Mouse (Mus musculus) limb, embryonic 14.5 days (tissue): Measurements from ENCODE around the gene Ddx47. TPM values are rescaled to one million over a fixed set of nuclear protein-coding genes. Genes with fewer than 3 reads are reported as not detected.
A peak's percentile ranks its signal among the peaks of the same experiment; 100 is the strongest.

Experiments used
- ATAC-seq: fragments of 200-750 bp; cut with Nextera tagmentation; 2 replicates; pipeline ENCODE4 v1.8.0; 2017; ENCODE audit warnings: low read depth, moderate number of reproducible peaks, moderate TSS enrichment; ENCODE audit not compliant: low FRiP score
- DNase-seq: peaks from one replicate; pipeline ENCODE4 v3.0.0-alpha.2; 2015; ENCODE audit warnings: low spot score
- H3K27ac ChIP-seq: fragments of 300-500 bp; sonication (generic); replicated peaks from 2 replicates; pipeline ENCODE4 v1.5.1; 2014; ENCODE audit warnings: low read depth, mild to moderate bottlenecking, low read length, moderate library complexity, mixed read lengths
- H3K27me3 ChIP-seq: fragments of 300-500 bp; sonication (generic); 2 replicates; pipeline ENCODE4 v1.6.1; 2014; ENCODE audit warnings: low read length, mixed read lengths; ENCODE audit not compliant: control insufficient read depth, insufficient read depth
- H3K36me3 ChIP-seq: fragments of 300-500 bp; sonication (generic); 2 replicates; pipeline ENCODE4 v1.6.1; 2014; ENCODE audit warnings: mild to moderate bottlenecking, low read length, moderate library complexity, mixed read lengths; ENCODE audit not compliant: control insufficient read depth, insufficient read depth
- H3K4me1 ChIP-seq: fragments of 300-500 bp; sonication (generic); 2 replicates; pipeline ENCODE4 v1.6.1; 2014; ENCODE audit warnings: antibody characterized with exemption, low read length, mixed read lengths; ENCODE audit not compliant: control insufficient read depth, insufficient read depth
- H3K4me2 ChIP-seq: fragments of 300-500 bp; sonication (generic); replicated peaks from 2 replicates; pipeline ENCODE4 v1.6.1; 2014; ENCODE audit warnings: low read depth, mild to moderate bottlenecking, low read length, moderate library complexity; ENCODE audit not compliant: severe bottlenecking
- H3K4me3 ChIP-seq: fragments of 300-500 bp; sonication (generic); replicated peaks from 2 replicates; pipeline ENCODE4 v1.5.1; 2014; ENCODE audit warnings: low read length
- H3K9ac ChIP-seq: fragments of 300-500 bp; sonication (generic); 2 replicates; pipeline ENCODE4 v1.6.1; 2014; ENCODE audit warnings: mild to moderate bottlenecking, low read depth, low read length, moderate library complexity; ENCODE audit not compliant: severe bottlenecking
- H3K9me3 ChIP-seq: fragments of 300-500 bp; sonication (generic); 2 replicates; pipeline ENCODE4 v1.6.1; 2016; ENCODE audit warnings: low read length; ENCODE audit not compliant: control insufficient read depth
- POLR2A ChIP-seq: fragments of 200-500 bp; IDR thresholded peaks from 2 replicates; pipeline ENCODE4 v1.8.0; 2012; ENCODE audit warnings: inconsistent platforms, mild to moderate bottlenecking, moderate library complexity, borderline replicate concordance; ENCODE audit not compliant: insufficient read depth, insufficient read length; ENCODE audit errors: extremely low read depth
- WGBS: fragments of 180-500 bp; shearing (Covaris S2); extraction: QIAGEN DNeasy Blood & Tissue Kit; methylation state at CpG from one replicate; pipeline ENCODE4 v1.1.7; 2014; 5-methylcytosine and 5-hydroxymethylcytosine counted together
- polyA plus RNA-seq, 2 experiments: library from polyadenylated mRNA; depleted of rRNA in 1 of 2; stranded (reverse) in 1 of 2; unstranded in 1 of 2; fragments of >200 nt; fragmentation: Nextera tagmentation in 1 of 2; extraction: Ambion mirVana in 1 of 2; gene quantifications; 2 replicates each; pipeline versions ENCODE4 v1.2.1 to v1.2.3; 2012 to 2014

The Ddx47 gene
- polyA plus RNA-seq, 2 experiments, result 97.6 to 104 TPM

- WGBS, result 72% methylated on average over 3 of the region's 3 CpGs
- Histone ChIP-seq H3K36me3 (no peaks in the 10 kb centered on the region), H3K4me3 (no peak overlapping the region), H3K27me3 (no peaks in the 10 kb centered on the region), H3K9ac (no peak overlapping the region), H3K9me3 (no peaks in the 10 kb centered on the region), H3K4me2 (no peak overlapping the region), H3K4me1 (no peaks in the 10 kb centered on the region), H3K27ac (no peak overlapping the region)
- ATAC-seq, result no peak
- no peak for TF ChIP-seq POLR2A
- no peak for DNase-seq
These were observed 42.4 kb downstream of the Ddx47 start for GRCm38 (mm10) chr6:135053789-135054188.

DNA sequence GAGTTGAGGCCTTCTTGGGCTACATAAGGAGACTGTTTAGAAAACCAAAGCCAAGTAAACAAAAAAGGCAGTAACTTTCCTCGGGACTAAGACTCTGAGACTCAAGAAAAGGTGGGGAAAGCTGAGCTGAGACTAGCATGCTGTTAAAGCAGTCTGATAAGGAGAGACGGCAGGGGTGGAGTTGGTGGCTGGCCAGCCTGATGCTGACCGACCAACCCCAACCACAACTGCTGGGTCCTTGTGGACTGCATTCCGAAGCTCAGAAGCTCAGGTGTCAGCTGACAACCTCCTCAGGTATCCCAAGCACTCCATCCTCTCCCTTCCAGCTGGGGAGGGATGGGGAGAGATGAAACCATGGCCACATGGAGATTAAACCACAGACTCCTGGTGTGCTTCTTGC is 44.5 kb downstream of the Ddx47 start:
- no peak overlapping the region for H3K4me2 ChIP-seq
- no peak overlapping the region for H3K9ac ChIP-seq
- H3K27me3 ChIP-seq, result no peaks in the 10 kb centered on the region
- no peaks in the 10 kb centered on the region for H3K36me3 ChIP-seq
- WGBS, result 35% methylated on average over 4 of the region's 4 CpGs
- H3K4me1 ChIP-seq, result no peaks in the 10 kb centered on the region
- H3K9me3 ChIP-seq, result no peaks in the 10 kb centered on the region
- no peak for ATAC-seq
- DNase-seq, result no peak
- no peak overlapping the region for H3K27ac ChIP-seq
- no peak overlapping the region for H3K4me3 ChIP-seq
- TF ChIP-seq POLR2A, result no peak

GRCm38 (mm10) chr6:135060728-135061127 is 49.3 kb downstream of the Ddx47 start:
- Histone ChIP-seq H3K9me3 (no peaks in the 10 kb centered on the region), H3K4me3 (no peak overlapping the region), H3K4me1 (no peaks in the 10 kb centered on the region), H3K27ac (no peak overlapping the region), H3K9ac (no peak overlapping the region), H3K27me3 (no peaks in the 10 kb centered on the region), H3K36me3 (no peaks in the 10 kb centered on the region), H3K4me2 (no peak overlapping the region)
- TF ChIP-seq POLR2A, result no peak
- 84% methylated on average over 4 of the region's 4 CpGs for WGBS
- DNase-seq (no peak), ATAC-seq (no peak)

DNA sequence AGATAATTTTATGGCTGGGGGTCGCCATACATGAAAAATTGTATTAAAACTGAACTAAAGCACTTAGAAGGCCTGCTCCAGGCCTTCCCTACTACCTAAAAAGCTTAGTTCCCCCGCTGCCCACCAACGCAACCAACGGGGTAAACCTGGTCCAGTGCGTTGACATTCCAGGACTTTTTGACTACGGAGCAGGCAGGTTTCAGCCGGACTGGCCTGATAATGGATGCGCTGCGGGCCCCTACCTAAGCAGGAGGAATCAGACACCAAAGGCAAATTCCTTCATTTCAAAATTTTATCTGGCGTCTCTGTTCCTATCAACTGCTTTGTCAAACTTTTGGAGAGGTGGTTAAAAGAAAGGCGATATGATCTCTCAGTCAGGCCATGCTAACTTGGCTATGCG is 53.2 kb downstream of the Ddx47 start:
- Histone ChIP-seq H3K9ac (no peak overlapping the region; the same call in 1 of the 2 replicates), H3K36me3 (no peaks in the 10 kb centered on the region), H3K4me3 (0 out of 2 replicates have a peak overlapping the region, but pooled peaks have one; percentile 44), H3K4me2 (peak overlapping the region; percentile 77; the same call in 1 of the 2 replicates), H3K4me1 (no peaks in the 10 kb centered on the region), H3K27me3 (peaks cover 3% of the 10 kb centered on the region; the same call in 1 of the 2 replicates), H3K9me3 (no peaks in the 10 kb centered on the region), H3K27ac (no peak overlapping the region)
- 69% methylated on average over 12 of the region's 12 CpGs for WGBS
- DNase-seq, result no peak
- TF ChIP-seq POLR2A, result no peak
- ATAC-seq, result no peak

DNA sequence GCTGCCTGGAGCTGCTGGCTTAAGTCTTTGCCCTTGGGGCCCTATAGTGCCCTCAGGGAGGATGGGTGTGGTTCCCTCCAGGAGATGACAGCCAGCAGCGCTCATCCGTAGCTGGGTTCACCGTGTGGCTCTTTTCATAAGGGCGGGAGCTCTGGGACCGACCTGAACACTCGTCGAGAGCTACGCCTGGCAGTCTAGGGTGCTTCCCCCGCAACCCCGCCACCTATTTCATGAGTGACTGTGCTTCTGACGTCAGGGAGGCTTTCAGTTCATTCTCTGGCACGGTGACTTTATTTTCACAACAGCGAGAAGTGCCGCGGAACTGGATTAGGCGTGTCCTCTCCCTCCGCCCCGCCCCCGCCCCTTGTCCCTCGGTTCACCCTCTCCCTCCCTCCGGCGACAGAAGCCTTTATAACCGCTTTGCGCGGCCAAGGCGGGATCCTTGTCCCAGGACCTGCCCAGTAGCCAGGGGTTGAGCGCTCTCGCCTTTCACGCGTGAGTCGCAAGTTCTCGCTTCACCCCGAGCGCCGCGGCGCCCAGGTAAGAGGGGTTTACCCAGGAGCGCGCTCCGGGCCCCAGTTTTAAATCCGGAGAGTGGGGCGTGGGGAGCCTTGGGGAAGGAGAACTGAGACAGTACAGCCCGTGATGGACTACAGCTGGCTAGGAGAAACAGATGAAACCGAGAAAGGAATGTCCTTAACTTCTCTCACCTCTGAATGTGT is 54.0 kb downstream of the Ddx47 start, which contains the start of gene Gprc5a:
Gene Gprc5a (plus strand): TSS at position 416 of the 722 bp plus-strand sequence.
- peak within 1 kb of the TSS; percentile 51 for H3K9ac ChIP-seq
- H3K27me3 ChIP-seq, result peaks cover 3% of the 10 kb centered on the region; the same call in 1 of the 2 replicates
- H3K4me2 ChIP-seq, result peak within 1 kb of the TSS; percentile 77
- H3K9me3 ChIP-seq, result no peaks in the 10 kb centered on the region
- DNase-seq, result peak; percentile 54
- no peaks in the 10 kb centered on the region for H3K36me3 ChIP-seq
- TF ChIP-seq POLR2A, result no peak
- no peak within 1 kb of the TSS for H3K27ac ChIP-seq
- peak; percentile 64 for ATAC-seq
- H3K4me3 ChIP-seq, result peak within 1 kb of the TSS; percentile 44
- H3K4me1 ChIP-seq, result no peaks in the 10 kb centered on the region
- 1% methylated on average over 44 of the region's 44 CpGs for WGBS
